Mouse (Mus musculus) midbrain, embryonic 15.5 days (tissue): ENCODE measurements at regions not wholly inside any gene's neighbourhood (a gene's known extent, or its start where the extent isn't known, plus 50 kb on each side); places are given as distances from the start of the nearest gene placed in this dataset.

ENCODE experiments used
- ATAC-seq: fragments of 200-750 bp; cut with Nextera tagmentation; replicated peaks from 2 replicates; pipeline ENCODE4 v1.8.0; 2017; ENCODE audit warnings: moderate TSS enrichment
- H3K27ac ChIP-seq: fragments of 300-500 bp; sonication (generic); 2 replicates; pipeline ENCODE4 v1.5.1; 2015; ENCODE audit warnings: mild to moderate bottlenecking, inconsistent platforms
- H3K27me3 ChIP-seq: fragments of 300-500 bp; sonication (generic); replicated peaks from 2 replicates; pipeline ENCODE4 v1.6.1; 2015; ENCODE audit warnings: inconsistent platforms
- H3K36me3 ChIP-seq: fragments of 300-500 bp; sonication (generic); replicated peaks from 2 replicates; pipeline ENCODE4 v1.6.1; 2015; ENCODE audit warnings: inconsistent platforms
- H3K4me1 ChIP-seq: fragments of 300-500 bp; sonication (generic); 2 replicates; pipeline ENCODE4 v1.6.1; 2015; ENCODE audit warnings: inconsistent platforms
- H3K4me2 ChIP-seq: fragments of 300-500 bp; sonication (generic); 2 replicates; pipeline ENCODE4 v1.6.1; 2015; ENCODE audit warnings: inconsistent platforms, mild to moderate bottlenecking, moderate library complexity
- H3K4me3 ChIP-seq: fragments of 300-500 bp; sonication (generic); 2 replicates; pipeline ENCODE4 v1.5.1; 2015; ENCODE audit warnings: mild to moderate bottlenecking, inconsistent platforms
- H3K9ac ChIP-seq: fragments of 300-500 bp; sonication (generic); 2 replicates; pipeline ENCODE4 v1.6.1; 2015; ENCODE audit warnings: mild to moderate bottlenecking, inconsistent platforms
- H3K9me3 ChIP-seq: fragments of 300-500 bp; sonication (generic); 2 replicates; pipeline ENCODE4 v1.6.1; 2016; ENCODE audit warnings: inconsistent platforms
- WGBS: fragments of 180-500 bp; shearing (Covaris S2); methylation state at CpG from one replicate; pipeline ENCODE4 v1.1.7; 2015; ENCODE audit warnings: mixed read lengths; 5-methylcytosine and 5-hydroxymethylcytosine counted together

GRCm38 (mm10) chr14:106824100-106824706 lies 718.2 kb downstream of the Trim52 start:
- Histone ChIP-seq H3K4me3 (no peak overlapping the region), H3K27ac (no peak overlapping the region), H3K9me3 (no peaks in the 10 kb centered on the region), H3K4me1 (no peaks in the 10 kb centered on the region), H3K27me3 (no peaks in the 10 kb centered on the region), H3K36me3 (no peaks in the 10 kb centered on the region), H3K9ac (no peak overlapping the region), H3K4me2 (no peak overlapping the region)
- no peak for ATAC-seq
- WGBS: 93% methylated on average over 1 of the region's 1 CpGs

- Histone ChIP-seq H3K4me1 (no peaks in the 10 kb centered on the region; the same call in 1 of the 2 replicates), H3K9me3 (no peaks in the 10 kb centered on the region), H3K4me2 (no peak overlapping the region), H3K9ac (no peak overlapping the region), H3K27ac (no peak overlapping the region), H3K36me3 (no peaks in the 10 kb centered on the region), H3K27me3 (no peaks in the 10 kb centered on the region), H3K4me3 (no peak overlapping the region)
- WGBS: 68% methylated on average over 5 of the region's 5 CpGs
- peak; percentile 29; the same call in 1 of the 2 replicates for ATAC-seq
Observed at GRCm38 (mm10) chr14:106835705-106836104, 729.7 kb downstream of the Trim52 start.

- H3K4me1 ChIP-seq: no peaks in the 10 kb centered on the region; the same call in 1 of the 2 replicates
- H3K9ac ChIP-seq: no peak overlapping the region
- no peak overlapping the region; the same call in 1 of the 2 replicates for H3K27ac ChIP-seq
- H3K4me3 ChIP-seq: no peak overlapping the region
- no peaks in the 10 kb centered on the region for H3K9me3 ChIP-seq
- no peaks in the 10 kb centered on the region for H3K27me3 ChIP-seq
- H3K36me3 ChIP-seq: no peaks in the 10 kb centered on the region
- H3K4me2 ChIP-seq: no peak overlapping the region
- ATAC-seq: peak; percentile 92
- 13% methylated on average over 4 of the region's 4 CpGs for WGBS
Observed at GRCm38 (mm10) chr14:106836179-106836578, 730.2 kb downstream of the Trim52 start.
